Mouse (Mus musculus) heart, embryonic 16.5 days (tissue): Measurements from ENCODE around the gene Tubd1. TPM values are rescaled to one million over a fixed set of nuclear protein-coding genes. Genes with fewer than 3 reads are reported as not detected.

ENCODE experiments used
- ATAC-seq: fragments of 200-750 bp; cut with Nextera tagmentation; replicated peaks from 2 replicates; pipeline ENCODE4 v1.8.0; 2017; ENCODE audit warnings: moderate number of reproducible peaks; ENCODE audit not compliant: insufficient read depth, low FRiP score; ENCODE audit errors: extremely low read depth
- H3K27ac ChIP-seq: fragments of 300-500 bp; sonication (generic); 2 replicates; pipeline ENCODE4 v1.5.1; 2014; ENCODE audit warnings: mild to moderate bottlenecking, low read length, control low read depth, moderate library complexity
- H3K27me3 ChIP-seq: fragments of 300-500 bp; sonication (generic); 2 replicates; pipeline ENCODE4 v1.6.1; 2014; ENCODE audit warnings: low read length, mixed read lengths; ENCODE audit not compliant: control insufficient read depth, insufficient read depth
- H3K36me3 ChIP-seq: fragments of 300-500 bp; sonication (generic); 2 replicates; pipeline ENCODE4 v1.6.1; 2014; ENCODE audit not compliant: control insufficient read depth, insufficient read depth
- H3K4me1 ChIP-seq: fragments of 300-500 bp; sonication (generic); 2 replicates; pipeline ENCODE4 v1.6.1; 2014; ENCODE audit warnings: low read length, mixed read lengths; ENCODE audit not compliant: control insufficient read depth, insufficient read depth
- H3K4me2 ChIP-seq: fragments of 300-500 bp; sonication (generic); 2 replicates; pipeline ENCODE4 v1.6.1; 2014; ENCODE audit warnings: low read depth, mild to moderate bottlenecking, control low read depth, low read length
- H3K4me3 ChIP-seq: fragments of 300-500 bp; sonication (generic); 2 replicates; pipeline ENCODE4 v1.5.1; 2014; ENCODE audit warnings: mild to moderate bottlenecking, control low read depth, low read length
- H3K9ac ChIP-seq: fragments of 300-500 bp; sonication (generic); 2 replicates; pipeline ENCODE4 v1.6.1; 2014; ENCODE audit warnings: low read length, control low read depth
- H3K9me3 ChIP-seq: fragments of 300-500 bp; sonication (generic); replicated peaks from 2 replicates; pipeline ENCODE4 v1.6.1; 2016; ENCODE audit warnings: low read length; ENCODE audit not compliant: control insufficient read depth
- WGBS: fragments of 180-500 bp; shearing (Covaris S2); extraction: QIAGEN DNeasy Blood & Tissue Kit; methylation state at CpG from one replicate; pipeline ENCODE4 v1.1.7; 2014; 5-methylcytosine and 5-hydroxymethylcytosine counted together
- polyA plus RNA-seq: library from polyadenylated mRNA; unstranded; fragments of >200 nt; fragmentation: Nextera tagmentation; extraction: Ambion mirVana; gene quantifications from 2 replicates; pipeline ENCODE4 v1.2.1, GENCODE M21; 2015

The Tubd1 gene
- polyA plus RNA-seq, 1 experiment from 2014 or later: 13.6 TPM

- 74% methylated on average over 4 of the region's 4 CpGs for WGBS
- no peaks in the 10 kb centered on the region for H3K4me1 ChIP-seq
- H3K4me3 ChIP-seq: no peak overlapping the region
- no peak overlapping the region for H3K27ac ChIP-seq
- H3K36me3 ChIP-seq: no peaks in the 10 kb centered on the region
- no peak overlapping the region for H3K4me2 ChIP-seq
- ATAC-seq: no peak
- H3K9ac ChIP-seq: no peak overlapping the region
- no peaks in the 10 kb centered on the region for H3K9me3 ChIP-seq
- no peaks in the 10 kb centered on the region for H3K27me3 ChIP-seq
Observed at GRCm38 (mm10) chr11:86599378-86600208, 54.8 kb downstream of the Tubd1 start.

- H3K36me3 ChIP-seq: no peaks in the 10 kb centered on the region
- no peak overlapping the region for H3K9ac ChIP-seq
- no peak overlapping the region for H3K4me2 ChIP-seq
- WGBS: 79% methylated on average over 7 of the region's 7 CpGs
- H3K27ac ChIP-seq: no peak overlapping the region
- H3K27me3 ChIP-seq: no peaks in the 10 kb centered on the region
- no peaks in the 10 kb centered on the region for H3K4me1 ChIP-seq
- H3K9me3 ChIP-seq: no peaks in the 10 kb centered on the region
- no peak overlapping the region for H3K4me3 ChIP-seq
- ATAC-seq: no peak
Observed at GRCm38 (mm10) chr11:86600209-86600557, 55.4 kb downstream of the Tubd1 start.

- H3K36me3 ChIP-seq: peaks cover 9% of the 10 kb centered on the region
Observed at GRCm38 (mm10) chr11:86602116-86602515, 57.3 kb downstream of the Tubd1 start.

GRCm38 (mm10) chr11:86603719-86604118, 58.9 kb downstream of the Tubd1 start:
- Histone ChIP-seq H3K9me3 (no peaks in the 10 kb centered on the region), H3K4me3 (no peak overlapping the region), H3K4me1 (no peaks in the 10 kb centered on the region), H3K9ac (no peak overlapping the region), H3K36me3 (peaks cover 9% of the 10 kb centered on the region), H3K27me3 (no peaks in the 10 kb centered on the region), H3K27ac (no peak overlapping the region; the same call in 1 of the 2 replicates), H3K4me2 (no peak overlapping the region)
- no peak for ATAC-seq
- WGBS: 92% methylated on average over 1 of the region's 1 CpGs

More at GRCm38 (mm10) chr11:86602116-86602515, 57.3 kb downstream of the Tubd1 start:
- H3K4me2 ChIP-seq: no peak overlapping the region
- H3K4me1 ChIP-seq: no peaks in the 10 kb centered on the region
- no peak overlapping the region for H3K27ac ChIP-seq
- WGBS: 58% methylated on average over 3 of the region's 3 CpGs
- no peak for ATAC-seq
- H3K9me3 ChIP-seq: no peaks in the 10 kb centered on the region
- H3K9ac ChIP-seq: no peak overlapping the region
- H3K27me3 ChIP-seq: no peaks in the 10 kb centered on the region
- H3K4me3 ChIP-seq: no peak overlapping the region

GRCm38 (mm10) chr11:86604289-86604688, 59.5 kb downstream of the Tubd1 start:
- H3K27me3 ChIP-seq: no peaks in the 10 kb centered on the region
- no peak overlapping the region for H3K9ac ChIP-seq
- ATAC-seq: no peak
- no peak overlapping the region for H3K4me2 ChIP-seq
- no peaks in the 10 kb centered on the region for H3K4me1 ChIP-seq
- H3K36me3 ChIP-seq: peaks cover 9% of the 10 kb centered on the region
- H3K27ac ChIP-seq: no peak overlapping the region; the same call in 1 of the 2 replicates
- WGBS: 86% methylated on average over 3 of the region's 3 CpGs
- no peaks in the 10 kb centered on the region for H3K9me3 ChIP-seq
- H3K4me3 ChIP-seq: no peak overlapping the region

GRCm38 (mm10) chr11:86604732-86605520, 60.1 kb downstream of the Tubd1 start:
- peaks cover 9% of the 10 kb centered on the region for H3K36me3 ChIP-seq
- H3K4me3 ChIP-seq: no peak overlapping the region
- H3K9ac ChIP-seq: no peak overlapping the region
- no peak overlapping the region for H3K4me2 ChIP-seq
- H3K9me3 ChIP-seq: no peaks in the 10 kb centered on the region
- H3K4me1 ChIP-seq: no peaks in the 10 kb centered on the region
- no peaks in the 10 kb centered on the region for H3K27me3 ChIP-seq
- no peak overlapping the region for H3K27ac ChIP-seq
- no peak for ATAC-seq
- 75% methylated on average over 5 of the region's 5 CpGs for WGBS

GRCm38 (mm10) chr11:86606621-86607339, 62.0 kb downstream of the Tubd1 start:
- Histone ChIP-seq H3K4me2 (no peak overlapping the region), H3K27ac (no peak overlapping the region), H3K9ac (no peak overlapping the region), H3K4me1 (no peaks in the 10 kb centered on the region), H3K27me3 (no peaks in the 10 kb centered on the region), H3K36me3 (peaks cover 9% of the 10 kb centered on the region), H3K4me3 (no peak overlapping the region), H3K9me3 (no peaks in the 10 kb centered on the region)
- ATAC-seq: no peak
- 89% methylated on average over 2 of the region's 2 CpGs for WGBS

- Histone ChIP-seq H3K4me2 (no peak overlapping the region), H3K27me3 (no peaks in the 10 kb centered on the region), H3K9me3 (no peaks in the 10 kb centered on the region), H3K4me3 (no peak overlapping the region), H3K9ac (no peak overlapping the region), H3K4me1 (no peaks in the 10 kb centered on the region), H3K36me3 (peaks cover 9% of the 10 kb centered on the region), H3K27ac (no peak overlapping the region)
- WGBS: 85% methylated on average over 2 of the region's 2 CpGs
- no peak for ATAC-seq
Observed at GRCm38 (mm10) chr11:86607808-86608350, 63.1 kb downstream of the Tubd1 start.
